15 mouse cellular contexts compared by ENCODE assay signal in the genomic region with DNA sequence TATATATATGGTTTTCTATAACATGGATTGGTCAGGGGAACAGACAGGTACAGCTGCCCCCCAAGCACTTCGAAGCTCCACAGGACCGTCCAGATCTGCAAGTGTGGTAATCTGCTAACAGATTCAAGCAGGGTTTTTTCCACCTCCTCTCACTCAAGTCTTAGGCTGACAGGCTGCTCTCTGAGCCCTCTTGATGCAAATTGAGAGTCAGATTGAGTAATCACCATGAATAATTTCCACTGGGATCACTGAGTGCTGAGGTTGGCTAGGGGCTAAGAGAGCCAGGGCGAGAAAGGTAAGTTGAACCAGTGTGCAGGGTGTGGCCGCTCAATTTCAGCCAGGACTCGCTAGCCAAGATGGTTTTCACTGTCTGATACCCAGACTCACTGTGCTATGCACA.
DNase-seq lines count a peak whose midpoint lies in the region; ATAC-seq lines count a peak whose summit lies in the region.
"Had no signal": no experiment of that assay in that cellular context is flagged by ENCODE, and none has a peak within 500 bp of the region (broad histone marks: within the 10 kb centered on the region; RNA-seq: fewer than 3 reads in every experiment).

No protein-coding gene starts in this region.

- 77% methylated on average over 5 of the region's 5 CpGs for WGBS in heart, embryonic 12.5 days
- 90% methylated on average over 5 of the region's 5 CpGs for WGBS in kidney, embryonic 14.5 days

- no peaks in the 10 kb centered on the region for H3K9me3 ChIP-seq in heart, embryonic 12.5 days (replicated peaks)
- H3K9me3 ChIP-seq in kidney, embryonic 14.5 days (ENCODE audit: control insufficient read depth, low read length), result no peaks in the 10 kb centered on the region
- H3K9me3 ChIP-seq: limb, embryonic 15.5 days had no signal

- H3K36me3 ChIP-seq in heart, embryonic 12.5 days, result peaks cover 8% of the 10 kb centered on the region
- peaks cover 11% of the 10 kb centered on the region; the same call in 1 of the 2 replicates for H3K36me3 ChIP-seq in kidney, embryonic 14.5 days (ENCODE audit: control insufficient read depth, insufficient read depth, low read length)

- H3K27ac ChIP-seq in heart, embryonic 12.5 days (ENCODE audit: poor library complexity, severe bottlenecking), result peak overlapping the region; percentile 12; the same call in 1 of the 2 replicates
- H3K27ac ChIP-seq in kidney, embryonic 14.5 days (ENCODE audit: low read depth, low read length), result no peak overlapping the region
- H3K27ac ChIP-seq: left cerebral cortex, adult 2 months; limb, embryonic 15.5 days had no signal

- peaks cover 85% of the 10 kb centered on the region for H3K4me1 ChIP-seq in heart, embryonic 12.5 days (replicated peaks)
- H3K4me1 ChIP-seq in kidney, embryonic 14.5 days (ENCODE audit: control insufficient read depth, insufficient read depth, low read length), result peaks cover 19% of the 10 kb centered on the region

- H3K9ac ChIP-seq in heart, embryonic 12.5 days, result 0 out of 2 replicates have a peak overlapping the region, but pooled peaks have one; percentile 5
- H3K9ac ChIP-seq in kidney, embryonic 14.5 days (ENCODE audit: low read depth, low read length), result no peak overlapping the region
- H3K9ac ChIP-seq: limb, embryonic 15.5 days had no signal

- H3K4me2 ChIP-seq in heart, embryonic 12.5 days, result no peak overlapping the region
- no peak overlapping the region for H3K4me2 ChIP-seq in kidney, embryonic 14.5 days (replicated peaks; ENCODE audit: low read depth, low read length)
- H3K4me2 ChIP-seq: limb, embryonic 15.5 days had no signal

- no peak for ATAC-seq in heart, embryonic 12.5 days (ENCODE audit: insufficient number of reproducible peaks, low FRiP score)
- ATAC-seq in CD4-positive, CD25-positive, alpha-beta regulatory T cell, adult 4 months, result peak; percentile 17
- ATAC-seq in granulocyte monocyte progenitor cell, adult 5-6 weeks (replicated peaks; ENCODE audit: poor library complexity, severe bottlenecking), result no peak
- ATAC-seq in kidney, embryonic 14.5 days (ENCODE audit: low FRiP score, low TSS enrichment), result no peak
- ATAC-seq: Patski had no signal

- DNase-seq in heart, adult 8-10 months (ENCODE audit: low spot score), result no peak
- peak; percentile 23 for DNase-seq in fat pad, adult 2 months (ENCODE audit: extremely low read depth, low read depth, low spot score)
- peak; percentile 67 for DNase-seq in lung, postnatal 25 days (ENCODE audit: low spot score)
- DNase-seq: cerebellum, postnatal 14 days; kidney, adult 11 months; right cerebral cortex, postnatal 4 days; thymus, postnatal 25 days had no signal

- no peak overlapping the region for H3K4me3 ChIP-seq in heart, embryonic 12.5 days
- H3K4me3 ChIP-seq in kidney, embryonic 14.5 days (ENCODE audit: low read length), result no peak overlapping the region
- H3K4me3 ChIP-seq: left cerebral cortex, adult 2 months; limb, embryonic 15.5 days; myocyte had no signal

- H3K27me3 ChIP-seq in heart, embryonic 12.5 days (replicated peaks), result no peaks in the 10 kb centered on the region
- no peaks in the 10 kb centered on the region for H3K27me3 ChIP-seq in kidney, embryonic 14.5 days (ENCODE audit: control insufficient read depth, insufficient read depth, low read length)
- H3K27me3 ChIP-seq: limb, embryonic 15.5 days; Patski had no signal
